Mouse (Mus musculus) stomach, embryonic 15.5 days (tissue): Measurements from ENCODE around the gene Gm43552. TPM values are rescaled to one million over a fixed set of nuclear protein-coding genes. Genes with fewer than 3 reads are reported as not detected.

Source experiments
- ATAC-seq: fragments of 200-750 bp; cut with Nextera tagmentation; 2 replicates; pipeline ENCODE4 v1.8.0; 2017; ENCODE audit warnings: low read depth, moderate number of reproducible peaks, moderate TSS enrichment; ENCODE audit not compliant: insufficient read depth, low FRiP score
- H3K27ac ChIP-seq: fragments of 300-500 bp; sonication (generic); 2 replicates; pipeline ENCODE4 v1.5.1; 2015; ENCODE audit warnings: mild to moderate bottlenecking, inconsistent platforms
- H3K27me3 ChIP-seq: fragments of 300-500 bp; sonication (generic); replicated peaks from 2 replicates; pipeline ENCODE4 v1.6.1; 2015; ENCODE audit warnings: inconsistent platforms
- H3K36me3 ChIP-seq: fragments of 300-500 bp; sonication (generic); 2 replicates; pipeline ENCODE4 v1.6.1; 2015; ENCODE audit warnings: inconsistent platforms
- H3K4me1 ChIP-seq: fragments of 300-500 bp; sonication (generic); 2 replicates; pipeline ENCODE4 v1.6.1; 2015; ENCODE audit warnings: inconsistent platforms
- H3K4me2 ChIP-seq: fragments of 300-500 bp; sonication (generic); 2 replicates; pipeline ENCODE4 v1.6.1; 2015; ENCODE audit warnings: mild to moderate bottlenecking, inconsistent platforms
- H3K4me3 ChIP-seq: fragments of 300-500 bp; sonication (generic); replicated peaks from 2 replicates; pipeline ENCODE4 v1.5.1; 2015; ENCODE audit warnings: inconsistent platforms
- H3K9ac ChIP-seq: fragments of 300-500 bp; sonication (generic); 2 replicates; pipeline ENCODE4 v1.6.1; 2015; ENCODE audit warnings: inconsistent platforms
- H3K9me3 ChIP-seq: fragments of 300-500 bp; sonication (generic); 2 replicates; pipeline ENCODE4 v1.6.1; 2016; ENCODE audit warnings: inconsistent platforms
- WGBS: fragments of 180-500 bp; shearing (Covaris S2); methylation state at CpG from one replicate; pipeline ENCODE4 v1.1.7; 2015; 5-methylcytosine and 5-hydroxymethylcytosine counted together
- polyA plus RNA-seq: library from polyadenylated mRNA; unstranded; fragments of >200 nt; fragmentation: Nextera tagmentation; extraction: Ambion mirVana; gene quantifications from 2 replicates; pipeline ENCODE4 v1.2.1, GENCODE M21; 2015

Gm43552 gene
- polyA plus RNA-seq, 1 experiment from 2014 or later, result 1.8 TPM

DNA sequence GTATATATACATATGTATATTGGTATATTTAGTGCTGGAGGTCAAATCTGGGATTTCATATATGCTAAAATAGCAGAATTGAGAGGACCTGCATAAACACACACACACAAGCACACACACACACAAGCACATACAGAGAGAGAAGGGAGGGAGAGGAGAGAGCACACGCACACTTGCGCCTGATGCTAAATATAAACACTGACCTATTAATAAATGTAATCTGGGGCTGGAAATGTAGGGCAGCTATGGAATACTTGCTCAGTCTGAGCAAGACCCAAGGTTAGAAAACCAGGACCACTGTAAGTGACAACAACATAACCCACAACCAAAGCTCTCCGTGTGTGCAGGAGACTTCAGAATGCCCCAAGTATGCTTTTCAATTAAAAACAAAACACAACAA is 33.2 kb downstream of the Gm43552 start:
- no peak overlapping the region for H3K27ac ChIP-seq

DNA sequence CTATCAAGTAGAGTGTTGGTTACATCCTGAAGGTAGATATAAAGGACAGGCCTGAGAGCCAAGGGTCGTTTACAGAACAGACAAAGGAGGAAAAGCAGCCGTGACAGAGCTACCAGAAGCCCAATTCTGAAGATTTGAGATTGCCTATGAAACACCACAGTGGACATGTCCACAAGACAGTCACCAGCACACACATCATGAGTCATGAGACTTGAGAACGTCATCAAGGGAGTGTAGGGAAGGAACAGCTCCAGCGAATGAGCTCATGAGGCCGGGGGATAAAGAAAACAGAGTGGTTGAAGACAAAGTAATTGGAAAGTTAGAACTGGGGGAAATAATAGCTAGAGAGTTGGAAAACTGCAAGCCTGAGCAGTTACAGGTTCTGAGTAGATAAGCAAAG is 34.8 kb downstream of the Gm43552 start:
- Histone ChIP-seq H3K27me3 (no peaks in the 10 kb centered on the region), H3K36me3 (no peaks in the 10 kb centered on the region), H3K4me1 (peaks cover 6% of the 10 kb centered on the region; the same call in 1 of the 2 replicates), H3K9ac (no peak overlapping the region), H3K4me3 (no peak overlapping the region), H3K4me2 (0 out of 2 replicates have a peak overlapping the region, but pooled peaks have one; percentile 0), H3K9me3 (no peaks in the 10 kb centered on the region), H3K27ac (peak overlapping the region; percentile 78)
- ATAC-seq, result peak; percentile 14; the same call in 1 of the 2 replicates
- 54% methylated on average over 5 of the region's 5 CpGs for WGBS

More for the DNA sequence above, 33.2 kb downstream of the Gm43552 start:
- peaks cover 6% of the 10 kb centered on the region; the same call in 1 of the 2 replicates for H3K4me1 ChIP-seq
- H3K4me2 ChIP-seq, result no peak overlapping the region
- H3K9ac ChIP-seq, result no peak overlapping the region
- H3K27me3 ChIP-seq, result no peaks in the 10 kb centered on the region
- H3K4me3 ChIP-seq, result no peak overlapping the region
- no peaks in the 10 kb centered on the region for H3K9me3 ChIP-seq
- WGBS, result 56% methylated on average over 3 of the region's 3 CpGs
- H3K36me3 ChIP-seq, result no peaks in the 10 kb centered on the region
- no peak for ATAC-seq

DNA sequence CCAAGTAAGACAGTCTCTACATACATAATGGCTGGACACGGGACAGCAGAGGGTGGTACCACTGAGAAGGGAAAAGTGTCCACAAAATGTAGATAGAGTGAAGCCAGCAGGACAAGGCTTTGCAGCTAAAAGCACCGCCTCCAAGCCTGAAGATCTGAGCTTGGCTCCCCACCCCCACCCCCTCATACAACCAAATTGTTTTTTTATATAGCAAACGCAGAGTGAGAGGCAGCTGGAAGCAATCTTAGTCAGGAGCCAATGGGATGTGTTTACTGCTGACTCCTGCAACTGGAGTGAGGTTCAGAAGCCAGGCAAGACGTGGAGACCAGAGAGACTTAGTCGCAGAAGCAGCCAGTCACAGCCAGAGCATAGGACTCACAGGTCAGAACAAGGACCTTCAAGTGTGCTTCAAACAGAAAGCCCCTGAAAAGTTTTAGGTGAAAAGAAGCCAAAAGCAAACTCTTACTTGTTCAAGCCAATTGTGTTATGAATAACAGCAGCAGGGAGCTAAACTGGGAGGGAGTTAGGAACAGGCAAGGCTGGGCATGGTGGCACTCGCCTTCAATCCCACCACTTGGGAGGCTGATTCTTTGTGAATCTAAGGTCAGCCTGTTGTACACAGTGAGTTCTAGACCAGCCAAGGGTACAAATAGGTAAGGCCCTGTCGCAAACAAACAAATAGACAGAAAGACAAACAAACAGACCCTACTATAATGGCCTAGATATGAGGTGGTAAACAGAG is 35.4 kb downstream of the Gm43552 start:
- H3K4me2 ChIP-seq, result 0 out of 2 replicates have a peak overlapping the region, but pooled peaks have one; percentile 0
- peak overlapping the region; percentile 78 for H3K27ac ChIP-seq
- no peaks in the 10 kb centered on the region for H3K36me3 ChIP-seq
- H3K4me3 ChIP-seq, result no peak overlapping the region
- H3K9ac ChIP-seq, result no peak overlapping the region
- H3K9me3 ChIP-seq, result no peaks in the 10 kb centered on the region
- peak; percentile 62; the same call in 1 of the 2 replicates for ATAC-seq
- H3K27me3 ChIP-seq, result no peaks in the 10 kb centered on the region
- H3K4me1 ChIP-seq, result peaks cover 6% of the 10 kb centered on the region; the same call in 1 of the 2 replicates
- WGBS, result 39% methylated on average over 7 of the region's 7 CpGs

DNA sequence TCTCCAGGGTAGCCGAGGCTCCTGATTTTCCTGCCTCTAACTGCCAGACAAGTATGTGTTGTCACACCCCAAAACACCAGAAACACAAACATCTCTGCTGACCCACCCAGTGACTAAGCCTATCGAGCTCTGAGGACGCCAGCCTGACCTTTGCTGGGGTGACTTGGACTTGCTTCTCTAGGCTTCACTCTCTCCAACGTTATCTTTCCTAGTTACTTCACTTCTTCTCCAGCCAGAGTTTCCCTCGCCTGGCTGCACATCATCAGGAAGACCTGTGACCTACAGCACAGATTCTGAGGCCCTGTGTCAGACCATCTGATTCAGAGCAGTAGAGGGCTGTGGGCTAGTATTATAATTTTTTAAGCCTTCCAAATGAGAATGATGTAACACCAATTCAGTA is 37.9 kb downstream of the Gm43552 start:
- Histone ChIP-seq H3K27me3 (no peaks in the 10 kb centered on the region), H3K4me2 (no peak overlapping the region), H3K36me3 (0 out of 2 replicates have a peak, but pooled peaks cover 4% of the 10 kb centered on the region), H3K9ac (no peak overlapping the region), H3K9me3 (no peaks in the 10 kb centered on the region), H3K27ac (no peak overlapping the region), H3K4me3 (no peak overlapping the region), H3K4me1 (peaks cover 6% of the 10 kb centered on the region; the same call in 1 of the 2 replicates)
- no peak for ATAC-seq
- 52% methylated on average over 5 of the region's 5 CpGs for WGBS

DNA sequence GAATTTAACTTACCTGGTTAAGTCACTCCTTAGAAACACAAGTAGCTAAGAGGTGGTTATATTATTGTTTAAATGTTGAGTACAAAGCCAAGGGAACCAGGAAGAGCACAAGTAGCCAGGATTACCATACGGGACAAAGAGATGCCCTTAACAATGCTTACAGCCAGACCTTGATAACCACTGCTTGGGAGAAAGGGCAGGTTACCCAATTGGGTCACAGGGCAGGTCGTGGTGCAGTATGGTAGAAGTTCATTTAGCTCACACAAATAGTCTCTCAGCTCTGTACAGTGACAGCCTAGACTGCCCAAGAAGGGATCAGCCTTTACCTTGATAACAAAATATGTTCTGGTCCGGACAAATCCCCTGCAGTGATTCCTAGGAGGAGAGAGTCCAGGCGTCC is 43.7 kb downstream of the Gm43552 start:
- no peak overlapping the region for H3K4me2 ChIP-seq
- H3K9ac ChIP-seq, result no peak overlapping the region
- no peaks in the 10 kb centered on the region for H3K27me3 ChIP-seq
- no peak for ATAC-seq
- no peak overlapping the region for H3K4me3 ChIP-seq
- H3K9me3 ChIP-seq, result no peaks in the 10 kb centered on the region
- 0 out of 2 replicates have a peak, but pooled peaks cover 4% of the 10 kb centered on the region for H3K36me3 ChIP-seq
- H3K4me1 ChIP-seq, result no peaks in the 10 kb centered on the region
- 80% methylated on average over 4 of the region's 4 CpGs for WGBS
- no peak overlapping the region for H3K27ac ChIP-seq

DNA sequence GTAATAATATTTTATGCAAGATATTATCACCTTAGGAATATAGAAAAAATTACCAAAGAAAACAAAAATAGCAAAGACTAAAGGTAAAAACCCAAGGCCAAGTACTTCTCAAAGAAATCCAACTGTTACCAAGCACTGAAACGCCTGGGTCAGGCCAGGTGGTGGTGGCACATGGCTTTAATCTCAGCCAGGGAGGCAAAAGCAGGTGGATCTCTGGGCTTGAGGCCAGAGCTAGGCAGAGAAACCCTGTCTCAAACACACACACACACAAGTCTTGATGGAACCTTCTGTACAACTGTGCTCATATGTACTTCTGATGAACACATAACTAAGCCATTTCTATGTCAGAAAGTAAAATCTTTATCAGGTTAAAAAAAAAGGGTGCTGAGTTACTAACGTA is 44.8 kb downstream of the Gm43552 start:
- Histone ChIP-seq H3K9me3 (no peaks in the 10 kb centered on the region), H3K27me3 (no peaks in the 10 kb centered on the region), H3K4me1 (no peaks in the 10 kb centered on the region), H3K36me3 (0 out of 2 replicates have a peak, but pooled peaks cover 4% of the 10 kb centered on the region), H3K4me3 (no peak overlapping the region), H3K4me2 (no peak overlapping the region), H3K27ac (no peak overlapping the region), H3K9ac (no peak overlapping the region)
- no peak for ATAC-seq
- 80% methylated on average over 2 of the region's 2 CpGs for WGBS

DNA sequence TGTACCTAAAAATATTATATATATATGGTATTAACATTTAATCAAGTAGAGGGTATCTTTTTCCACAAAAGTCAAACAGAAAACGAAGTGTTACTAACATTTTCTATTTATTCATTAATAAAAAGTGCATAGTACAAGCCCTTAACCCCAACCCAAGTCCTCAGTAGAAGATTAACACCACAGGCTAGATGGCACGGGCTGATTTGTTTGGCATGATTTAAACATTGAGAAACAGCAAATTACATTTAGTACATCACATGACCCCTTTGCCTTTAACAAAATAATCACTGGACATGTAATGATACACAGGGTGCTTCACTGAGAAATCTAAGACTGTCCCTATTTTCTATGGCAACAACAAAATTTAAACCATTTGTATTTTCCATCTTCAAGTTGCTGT is 45.9 kb downstream of the Gm43552 start:
- Histone ChIP-seq H3K9ac (no peak overlapping the region), H3K4me2 (no peak overlapping the region), H3K9me3 (no peaks in the 10 kb centered on the region), H3K36me3 (0 out of 2 replicates have a peak, but pooled peaks cover 4% of the 10 kb centered on the region), H3K27me3 (no peaks in the 10 kb centered on the region), H3K4me3 (no peak overlapping the region), H3K27ac (no peak overlapping the region), H3K4me1 (no peaks in the 10 kb centered on the region)
- ATAC-seq, result no peak
- WGBS, result 71% methylated on average over 2 of the region's 2 CpGs

DNA sequence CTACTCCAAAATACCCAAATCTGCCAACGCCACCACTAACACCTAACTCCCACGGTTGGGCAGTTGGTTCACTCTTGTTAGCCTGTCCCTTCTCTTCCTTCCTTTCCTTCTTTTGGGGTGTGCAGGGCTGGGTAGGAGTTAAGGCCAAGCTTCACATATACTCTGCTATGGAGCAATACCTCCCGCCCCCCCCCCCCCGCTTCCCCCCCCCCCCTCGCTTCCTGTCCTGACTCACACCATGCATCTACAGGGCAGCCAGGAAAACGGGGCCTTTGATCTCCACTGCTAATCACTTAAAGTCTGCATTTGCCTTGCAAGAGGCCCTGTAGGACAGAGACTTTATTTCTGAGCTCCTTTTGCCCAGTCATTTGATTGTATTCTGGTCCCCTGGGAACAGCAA is 47.7 kb downstream of the Gm43552 start:
- Histone ChIP-seq H3K27ac (no peak overlapping the region), H3K4me3 (no peak overlapping the region), H3K36me3 (no peaks in the 10 kb centered on the region), H3K9ac (no peak overlapping the region), H3K9me3 (no peaks in the 10 kb centered on the region), H3K4me2 (no peak overlapping the region), H3K4me1 (no peaks in the 10 kb centered on the region), H3K27me3 (no peaks in the 10 kb centered on the region)
- WGBS, result 50% methylated on average over 3 of the region's 6 CpGs
- no peak for ATAC-seq

DNA sequence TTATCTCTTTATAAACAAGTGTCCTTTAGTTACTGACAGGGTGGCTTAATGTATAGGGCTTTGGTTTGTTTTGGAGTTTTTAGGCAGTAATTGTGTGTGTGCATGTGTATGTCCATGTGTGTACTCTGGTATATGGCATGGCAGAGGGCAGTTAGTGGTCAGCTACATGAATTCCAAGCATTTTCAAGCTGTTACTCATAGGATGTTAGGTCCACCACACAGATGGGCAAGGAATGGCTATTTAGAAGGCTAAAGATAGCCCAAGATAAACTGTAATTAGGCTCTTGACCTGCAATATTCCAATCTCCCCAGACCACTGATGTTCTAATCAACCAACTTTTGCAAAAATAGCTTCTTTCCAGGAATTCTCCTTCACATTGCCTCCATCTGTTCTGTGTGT is 54.6 kb downstream of the Gm43552 start:
- Histone ChIP-seq H3K4me1 (0 out of 2 replicates have a peak, but pooled peaks cover 3% of the 10 kb centered on the region), H3K4me2 (no peak overlapping the region), H3K27me3 (no peaks in the 10 kb centered on the region), H3K9ac (no peak overlapping the region), H3K4me3 (no peak overlapping the region), H3K36me3 (no peaks in the 10 kb centered on the region), H3K27ac (no peak overlapping the region), H3K9me3 (no peaks in the 10 kb centered on the region)
- no peak for ATAC-seq

DNA sequence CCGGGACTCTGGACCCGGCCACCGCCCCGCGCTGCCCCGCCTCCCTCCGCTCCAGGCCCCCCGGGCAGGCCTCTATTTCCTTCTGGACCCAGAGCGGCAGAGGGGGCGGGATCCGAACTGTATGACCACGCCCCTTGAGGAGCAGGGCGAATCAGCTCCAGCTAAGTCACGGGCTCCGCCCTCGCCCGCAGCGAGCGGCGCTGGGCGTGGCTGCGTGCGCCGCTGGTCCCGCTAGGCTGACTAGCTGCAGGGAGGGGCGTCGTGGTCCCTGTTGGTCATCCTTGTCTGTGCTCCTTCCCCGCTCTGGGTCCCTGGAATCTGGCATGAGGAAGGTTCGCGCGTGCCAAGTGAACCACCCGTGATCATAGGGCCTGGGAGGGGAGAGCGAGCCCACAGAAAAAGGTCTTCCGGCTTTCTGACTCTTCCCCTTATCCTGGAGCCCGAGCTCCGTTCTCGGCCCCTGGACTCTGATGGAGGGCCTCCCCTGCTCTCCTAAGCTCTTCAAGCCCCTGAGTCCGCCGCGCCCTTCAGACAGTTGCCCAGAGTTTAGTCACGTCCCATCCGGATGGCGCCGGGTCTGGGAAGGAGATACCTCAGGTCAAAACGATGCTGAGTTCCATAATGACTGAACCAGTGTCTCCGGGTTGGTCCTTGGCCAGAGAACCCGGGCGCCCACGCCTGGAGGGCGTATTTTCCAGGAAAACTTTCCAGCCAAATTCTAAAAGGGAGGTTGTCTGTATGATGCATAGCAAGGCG is 56.6 kb downstream of the Gm43552 start, which contains the start of gene Ugdh:
TSS of gene Ugdh (minus strand) at position 144 of the 756 bp plus-strand sequence.
- Histone ChIP-seq H3K36me3 (no peaks in the 10 kb centered on the region), H3K27me3 (no peaks in the 10 kb centered on the region), H3K9me3 (no peaks in the 10 kb centered on the region), H3K4me2 (peak within 1 kb of the TSS; percentile 79), H3K4me3 (peak within 1 kb of the TSS; percentile 88), H3K9ac (peak within 1 kb of the TSS; percentile 83), H3K4me1 (0 out of 2 replicates have a peak, but pooled peaks cover 3% of the 10 kb centered on the region), H3K27ac (peak within 1 kb of the TSS; percentile 96)
- WGBS, result under 1% methylated on average over 51 of the region's 51 CpGs
- ATAC-seq, result peak; percentile 96

DNA sequence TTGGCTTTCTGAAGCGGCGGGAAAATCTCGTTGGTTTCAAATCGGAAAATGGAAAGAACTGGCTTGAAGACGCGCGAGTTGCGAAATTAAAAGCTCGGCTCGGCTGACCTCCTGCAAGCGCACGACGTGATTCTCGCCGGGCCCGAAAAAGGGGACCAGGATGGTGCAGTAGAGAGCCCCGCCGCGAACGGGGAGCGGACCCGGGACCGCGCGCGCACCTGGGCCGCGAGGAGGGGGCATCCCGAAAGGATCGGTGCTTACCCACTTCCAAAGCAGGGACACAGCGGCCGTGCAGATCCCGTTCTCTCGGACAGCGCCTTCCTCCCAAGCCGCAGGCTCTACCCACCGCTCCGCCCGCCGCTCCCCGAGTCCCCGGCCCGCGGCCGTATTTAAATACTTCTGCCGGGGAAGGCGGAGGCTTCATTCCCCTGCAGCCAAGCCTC is 57.2 kb downstream of the Gm43552 start:
- ATAC-seq, result no peak
- under 1% methylated on average over 47 of the region's 47 CpGs for WGBS
- Histone ChIP-seq H3K4me1 (0 out of 2 replicates have a peak, but pooled peaks cover 3% of the 10 kb centered on the region), H3K9ac (peak overlapping the region; percentile 83), H3K9me3 (no peaks in the 10 kb centered on the region), H3K36me3 (no peaks in the 10 kb centered on the region), H3K27ac (peak overlapping the region; percentile 88), H3K4me2 (peak overlapping the region; percentile 60), H3K4me3 (peak overlapping the region; percentile 88), H3K27me3 (no peaks in the 10 kb centered on the region)
